Mouse (Mus musculus) monocyte, adult 59 days (primary cell): Measurements from ENCODE around the gene Rpp40. TPM values are rescaled to one million over a fixed set of nuclear protein-coding genes. Genes with fewer than 3 reads are reported as not detected.

Source experiments
- total RNA-seq, 2 experiments: library from RNA; stranded (reverse); gene quantifications; one replicate each; pipeline ENCODE4 v1.2.4; 2023

Rpp40 gene
- total RNA-seq: 1 to 10 TPM; 3.9 to 4.4 TPM

DNA sequence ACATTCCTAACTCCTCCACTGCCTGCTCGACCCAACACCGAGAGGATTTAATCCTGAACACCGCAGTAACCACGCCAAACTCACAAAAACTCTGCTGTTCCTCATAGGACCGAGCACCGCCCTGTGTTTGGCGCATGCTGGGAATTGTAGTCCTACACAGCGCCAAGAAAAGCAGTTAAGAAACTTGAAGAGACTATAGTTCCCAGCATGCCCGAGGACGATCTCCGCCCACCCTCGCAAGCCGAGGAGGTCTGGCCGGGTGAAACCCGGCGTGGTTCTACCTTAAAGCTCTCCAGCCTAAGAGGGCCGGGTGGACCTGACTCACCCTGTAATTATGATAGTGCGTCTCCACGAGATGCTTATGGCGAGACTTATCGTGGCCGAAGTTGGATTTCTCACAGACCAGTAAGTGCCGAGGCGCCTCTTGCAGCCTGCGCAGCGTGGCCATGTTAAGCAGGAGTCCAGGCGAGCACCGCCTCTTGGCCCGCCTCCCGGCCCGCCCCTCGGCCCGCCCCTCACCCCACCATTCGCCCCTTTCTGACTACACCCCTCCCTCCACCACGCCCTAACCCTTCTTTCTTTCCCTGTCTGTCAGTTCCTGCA lies at the start of gene Rpp40:
Gene Rpp40, minus strand, starts transcription at position 481 of the 603 bp plus-strand sequence.

Other genes starting within 250 kb of the Rpp40 start
- 10 to 100 TPM; 24.8 to 26.3 TPM for gene Cdyl, start 246.5 kb downstream of the Rpp40 start, total RNA-seq
- gene Ppp1r3g, start 52.5 kb upstream of the Rpp40 start, total RNA-seq: not detected
- gene Fars2, start 211.1 kb upstream of the Rpp40 start, total RNA-seq: 10 to 100 TPM; 35.7 to 39.2 TPM
- 1 to 10 TPM; 6.0 to 7.1 TPM for gene Lyrm4, start 211.2 kb upstream of the Rpp40 start, total RNA-seq